Mouse (Mus musculus) central nervous system, embryonic 18 days (tissue): ENCODE results near the gene Nphp4. TPM values are rescaled to one million over a fixed set of nuclear protein-coding genes. Genes with fewer than 3 reads are reported as not detected.

Source experiments
- polyA plus RNA-seq: library from polyadenylated mRNA; depleted of rRNA; stranded (reverse); fragments of >200 nt; gene quantifications from 2 replicates; pipeline ENCODE4 v1.2.3, GENCODE M21; 2012; rRNA removed

Gene Nphp4
- 6.4 and 6.9 TPM in 2 replicates for polyA plus RNA-seq

GRCm38 (mm10) chr4:152476427-152477023, at the start of gene Nphp4:
Gene Nphp4, plus strand, starts transcription at chr4:152476706.

GRCm38 (mm10) chr4:152477466-152478223, 1.1 kb downstream of the Nphp4 start, which contains the start of gene Kcnab2:
Gene Kcnab2, minus strand, starts transcription at chr4:152477871.

Other genes with a start within 250 kb of the Nphp4 start
- 39.6 and 45.3 TPM in 2 replicates for gene Gpr153, start 202.5 kb upstream of the Nphp4 start, polyA plus RNA-seq
- gene Hes3, start 185.0 kb upstream of the Nphp4 start, polyA plus RNA-seq: 0.12 and 0.16 TPM in 2 replicates
- gene Icmt, start 179.5 kb upstream of the Nphp4 start, polyA plus RNA-seq: 19.3 and 21.4 TPM in 2 replicates
- 8.8 and 9.8 TPM in 2 replicates for gene Rnf207, start 157.7 kb upstream of the Nphp4 start, polyA plus RNA-seq
- 370 and 387 TPM in 2 replicates for gene Rpl22, start 151.0 kb upstream of the Nphp4 start, polyA plus RNA-seq
- 40.6 and 48.9 TPM in 2 replicates for gene Chd5, start 138.1 kb upstream of the Nphp4 start, polyA plus RNA-seq
- 14.8 and 16.2 TPM in 2 replicates for gene Kcnab2, start 1.2 kb downstream of the Nphp4 start, polyA plus RNA-seq